Mouse (Mus musculus): ENCODE results near the gene Itgav. TPM values are rescaled to one million over a fixed set of nuclear protein-coding genes. Genes with fewer than 3 reads are reported as not detected.

Itgav gene
- polyA plus RNA-seq, 2 experiments from 2014 or later, result 44.3 to 71.5 TPM

DNA sequence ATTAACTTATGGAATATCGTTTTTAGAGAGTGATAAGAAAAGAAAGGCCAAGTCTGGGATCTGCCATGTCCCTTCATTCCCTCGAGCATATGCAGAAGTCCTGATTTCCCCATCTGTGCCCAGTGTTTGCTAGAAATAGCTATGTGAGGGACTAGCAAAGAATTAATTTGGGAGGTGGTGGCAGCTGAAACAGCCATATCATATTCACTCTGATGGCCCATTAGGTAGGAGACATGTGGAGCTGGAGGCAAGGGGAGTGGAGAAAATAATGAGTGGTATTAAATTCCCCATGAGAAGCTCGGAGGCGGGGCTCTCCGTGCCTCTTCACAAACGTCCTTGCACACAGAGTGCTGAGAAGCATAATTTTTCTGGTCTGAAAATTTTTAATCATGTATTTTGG, 92.0 kb downstream of the Itgav start:
- no peak for ATAC-seq

DNA sequence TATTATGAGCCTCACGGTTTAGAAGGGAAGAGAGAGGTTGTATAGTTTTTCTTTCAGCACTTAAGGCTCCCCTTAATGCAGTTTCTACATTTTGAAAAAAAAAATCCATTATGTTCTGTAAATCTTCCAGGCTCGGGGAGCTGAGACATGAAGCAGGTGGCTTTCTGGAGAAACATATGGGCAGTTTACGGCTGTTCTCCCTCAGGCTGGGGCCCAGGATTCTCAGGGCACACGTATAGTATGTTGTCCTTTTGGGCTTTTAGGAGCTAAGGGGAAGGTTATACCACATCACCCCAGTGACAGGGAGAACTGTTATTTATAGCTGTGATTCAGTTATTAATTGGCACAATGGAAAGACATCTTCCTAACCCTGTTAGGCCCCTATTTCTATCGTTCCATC, 101.0 kb downstream of the Itgav start:
- no peak for ATAC-seq

DNA sequence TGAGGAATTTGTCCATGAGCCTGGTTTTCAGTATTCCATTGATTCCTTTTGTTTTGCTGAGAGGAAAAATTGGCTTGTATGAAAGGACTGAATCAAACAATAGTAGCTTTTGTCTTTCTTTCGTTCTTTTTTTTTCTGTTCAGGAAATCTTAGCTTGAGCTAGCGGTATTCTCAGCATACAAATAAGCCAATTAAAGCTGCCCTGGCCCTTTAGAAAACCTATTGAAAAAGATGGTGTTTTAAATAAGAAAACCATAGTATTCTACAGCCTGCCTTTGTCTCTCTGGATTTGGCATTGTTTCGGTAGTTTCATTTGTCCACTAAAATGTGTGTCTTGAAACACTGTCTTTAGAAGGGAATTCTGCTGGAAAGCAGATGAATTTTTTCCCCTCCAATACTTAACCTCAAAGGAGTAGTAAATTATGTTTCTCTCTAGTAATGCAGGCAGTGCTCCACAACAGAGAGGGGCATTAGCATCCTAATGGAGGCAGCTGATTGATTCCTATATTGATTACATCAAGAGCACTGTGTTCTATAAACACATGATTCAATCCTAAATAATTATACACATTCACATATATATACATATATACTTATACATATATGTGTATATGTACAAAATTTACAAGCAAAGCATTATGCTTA, 104.8 kb downstream of the Itgav start:
- no peak for ATAC-seq

DNA sequence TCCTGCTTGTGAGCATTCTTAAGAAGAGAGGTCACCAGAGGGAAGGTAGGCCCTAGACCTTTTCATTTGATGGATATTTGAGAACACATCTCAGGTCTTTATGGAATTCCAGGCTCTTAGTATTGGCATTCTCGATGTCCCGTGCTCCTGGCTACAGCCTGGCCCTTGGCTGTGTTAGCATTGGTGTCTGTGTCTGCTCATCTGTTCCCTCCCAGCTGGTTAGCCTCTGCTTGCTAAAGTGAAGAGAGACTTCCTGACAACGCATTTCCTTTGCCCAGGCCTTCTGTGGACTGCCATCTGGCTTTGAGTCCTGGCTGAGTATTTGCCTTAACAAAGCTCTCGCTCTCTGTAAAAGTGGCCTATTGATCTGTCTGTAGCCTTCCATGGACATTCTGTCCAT, 108.7 kb downstream of the Itgav start:
- no peak for ATAC-seq

DNA sequence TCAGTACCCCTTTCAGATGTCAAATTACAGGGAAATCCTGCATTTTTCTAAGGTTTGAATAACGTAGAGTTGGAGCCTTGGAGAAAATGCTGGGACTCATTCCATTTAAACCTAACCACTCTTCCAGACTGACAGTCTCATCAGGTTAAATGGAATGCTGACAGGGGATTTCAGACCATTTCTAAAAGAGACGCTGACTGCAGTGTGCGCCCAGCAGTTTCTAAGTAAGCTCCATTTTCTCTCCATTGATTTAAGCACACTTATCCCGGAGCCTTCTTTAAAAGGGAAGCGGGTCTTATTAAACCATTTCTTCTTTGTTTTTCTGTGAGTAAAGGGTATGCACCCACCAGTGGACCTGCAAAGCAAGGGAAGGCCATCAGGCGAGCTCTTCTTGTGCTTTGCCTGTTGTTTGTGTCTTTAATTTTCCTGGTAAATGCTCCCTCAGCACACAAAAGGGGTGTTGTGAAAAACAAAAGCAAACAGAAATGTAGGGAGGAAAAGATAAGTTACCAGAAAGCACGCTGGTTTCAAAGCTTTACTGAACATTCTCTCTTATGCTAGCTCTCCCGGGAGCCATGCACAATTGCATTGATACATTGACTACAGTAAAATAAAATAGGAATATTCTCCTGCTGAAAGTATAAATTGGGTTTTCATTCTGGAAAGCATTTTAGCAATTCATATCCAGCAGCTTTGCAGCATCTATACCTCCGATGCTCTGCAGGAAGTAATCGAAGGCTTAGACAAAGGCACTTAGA, 111.3 kb downstream of the Itgav start:
- ATAC-seq, result no peak

DNA sequence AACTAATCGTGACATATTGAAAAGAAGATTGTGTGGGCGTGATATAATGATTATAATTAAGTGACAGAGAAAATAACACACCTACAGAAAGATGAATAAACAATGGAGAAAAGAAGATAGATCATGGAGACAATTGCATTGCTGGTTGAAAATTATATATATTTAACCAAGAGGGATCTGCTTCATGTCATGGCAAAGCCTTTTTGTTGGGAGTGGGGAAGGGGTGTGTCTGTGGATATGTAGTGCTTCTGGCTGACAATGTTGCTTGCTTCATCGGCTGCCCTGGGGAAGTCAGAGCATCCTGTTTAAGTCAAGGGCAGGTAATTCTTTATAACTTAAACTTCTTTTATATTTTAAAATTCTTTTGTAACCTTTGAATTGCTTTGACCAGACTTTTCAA, 124.3 kb downstream of the Itgav start:
- no peak for ATAC-seq

DNA sequence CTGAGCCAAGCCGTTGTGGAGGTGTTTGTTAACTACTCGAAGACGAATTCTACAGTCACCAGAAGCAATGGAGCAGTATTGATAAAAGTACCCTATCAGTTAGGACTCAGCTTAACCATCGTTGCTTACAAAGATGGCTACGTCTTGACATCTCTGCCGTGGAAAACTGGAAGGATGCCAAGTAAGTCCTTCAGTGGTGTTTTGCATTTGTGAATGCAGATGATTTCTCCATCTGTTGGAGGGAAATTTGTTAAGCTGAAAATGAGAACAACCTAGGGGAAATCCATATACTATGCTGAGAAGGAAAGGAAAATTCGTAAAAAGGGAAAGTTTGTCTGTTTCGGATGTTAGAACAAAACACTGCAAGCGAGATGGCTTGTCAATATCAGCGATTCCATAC, 129.2 kb downstream of the Itgav start:
- no peak for ATAC-seq

DNA sequence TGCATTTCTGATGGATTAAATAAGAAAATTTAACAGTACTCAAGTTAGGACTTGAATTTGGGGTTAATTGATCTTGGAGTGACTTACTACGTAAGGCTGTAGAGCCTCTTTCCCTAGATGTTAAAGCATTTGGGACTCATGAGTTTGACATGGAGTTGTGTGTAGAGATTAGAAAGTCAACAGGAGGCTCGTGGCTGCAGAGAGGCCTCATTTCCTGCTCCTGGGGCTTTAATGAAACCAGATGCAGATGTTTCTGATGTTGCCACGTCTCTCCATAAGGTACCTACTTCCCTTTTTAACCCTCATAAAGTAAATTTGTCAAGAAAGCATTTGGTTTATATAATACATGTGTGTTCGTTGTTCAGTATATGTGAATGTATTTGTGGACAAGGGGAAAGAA, 132.0 kb downstream of the Itgav start:
- ATAC-seq, result no peak

Other genes with a start within 250 kb of the Itgav start
- 100 to 1,000 TPM in 1 of 2 experiments, 10 to 100 TPM in 1; 92.5 to 117 TPM for gene Zc3h15, start 80.0 kb upstream of the Itgav start, polyA plus RNA-seq (2017; shearing (Covaris generic))
- gene Fam171b, start 88.2 kb downstream of the Itgav start, polyA plus RNA-seq (2017; shearing (Covaris generic)), result under 1 TPM; 0.20 to 0.65 TPM
- not detected for gene Zswim2, start 216.8 kb downstream of the Itgav start, polyA plus RNA-seq (2017; shearing (Covaris generic))
- gene Gm13698, start 231.3 kb downstream of the Itgav start, polyA plus RNA-seq (2017; shearing (Covaris generic)), result not detected
- gene Gm13693, start 237.1 kb downstream of the Itgav start, polyA plus RNA-seq (2017; shearing (Covaris generic)), result not detected
- gene Gm13695, start 242.9 kb downstream of the Itgav start, polyA plus RNA-seq (2017; shearing (Covaris generic)), result not detected
- gene Gm13696, start 248.7 kb downstream of the Itgav start, polyA plus RNA-seq (2017; shearing (Covaris generic)), result not detected

All from activated CD4-positive, CD25-positive, alpha-beta regulatory T cell, adult 4 months (primary cell).